Mouse (Mus musculus): Measurements from ENCODE around the gene Shkbp1. TPM values are rescaled to one million over a fixed set of nuclear protein-coding genes. Genes with fewer than 3 reads are reported as not detected.

Gene Shkbp1
- total RNA-seq, 2 experiments from 2014 or later = 27.9 to 33.2 TPM

Other genes with a start within 250 kb of the Shkbp1 start
- gene Cyp2f2, start 236.1 kb downstream of the Shkbp1 start, total RNA-seq (2021) = not detected
- not detected for gene Cyp2t4, start 202.3 kb downstream of the Shkbp1 start, total RNA-seq (2021)
- 100 to 1,000 TPM; 101 to 115 TPM for gene Egln2, start 189.2 kb downstream of the Shkbp1 start, total RNA-seq (2021)
- 10 to 100 TPM; 93.0 to 99.8 TPM for gene Rab4b, start 177.1 kb downstream of the Shkbp1 start, total RNA-seq (2021)
- not detected for gene Gm21983, start 174.9 kb downstream of the Shkbp1 start, total RNA-seq (2021)
- gene Mia, start 174.9 kb downstream of the Shkbp1 start, total RNA-seq (2021) = 1 to 10 TPM in 1 of 2 experiments, under 1 TPM in 1; 0.70 to 1.4 TPM
- 10 to 100 TPM; 19.7 to 22.7 TPM for gene BC024978, start 160.2 kb downstream of the Shkbp1 start, total RNA-seq (2021)
- gene Snrpa, start 159.7 kb downstream of the Shkbp1 start, total RNA-seq (2021) = 10 to 100 TPM; 75.9 to 85.9 TPM
- 10 to 100 TPM; 11.3 to 11.7 TPM for gene Itpkc, start 127.4 kb downstream of the Shkbp1 start, total RNA-seq (2021)
- 10 to 100 TPM; 33.6 to 39.6 TPM for gene Coq8b, start 123.0 kb downstream of the Shkbp1 start, total RNA-seq (2021)
- 100 to 1,000 TPM; 108 to 128 TPM for gene Numbl, start 97.6 kb downstream of the Shkbp1 start, total RNA-seq (2021)
- gene Ltbp4, start 18.3 kb downstream of the Shkbp1 start, total RNA-seq (2021) = 10 to 100 TPM; 42.2 to 46.6 TPM
- not detected for gene Gm20479, start 1.4 kb upstream of the Shkbp1 start, total RNA-seq (2021)
- 100 to 1,000 TPM; 139 to 142 TPM for gene Sptbn4, start 91.7 kb upstream of the Shkbp1 start, total RNA-seq (2021)
- 10 to 100 TPM; 20.8 to 21.3 TPM for gene Blvrb, start 92.0 kb upstream of the Shkbp1 start, total RNA-seq (2021)
- gene Sertad3, start 117.7 kb upstream of the Shkbp1 start, total RNA-seq (2021) = 1 to 10 TPM; 3.5 to 3.9 TPM
- 10 to 100 TPM; 15.3 to 26.9 TPM for gene Sertad1, start 130.9 kb upstream of the Shkbp1 start, total RNA-seq (2021)
- under 1 TPM; 0.23 to 0.33 TPM for gene Prx, start 143.3 kb upstream of the Shkbp1 start, total RNA-seq (2021)
- gene Hipk4, start 167.2 kb upstream of the Shkbp1 start, total RNA-seq (2021) = under 1 TPM in 1 of 2 experiments, not detected in 1; 0.14 TPM
- 100 to 1,000 TPM; 750 TPM for gene Pld3, start 197.2 kb upstream of the Shkbp1 start, total RNA-seq (2021)
- 10 to 100 TPM; 30.5 to 33.0 TPM for gene 2310022A10Rik, start 197.2 kb upstream of the Shkbp1 start, total RNA-seq (2021)
- gene Akt2, start 235.5 kb upstream of the Shkbp1 start, total RNA-seq (2021) = 100 to 1,000 TPM; 103 to 113 TPM